Mouse (Mus musculus): ENCODE measurements around the gene Stmnd1. TPM values are rescaled to one million over a fixed set of nuclear protein-coding genes. Genes with fewer than 3 reads are reported as not detected.
A peak's percentile ranks its signal among the peaks of the same experiment; 100 is the strongest.
"Not testable (repeated sequence)": the region's sequence is repeated elsewhere in the genome, so short reads cannot be mapped to it uniquely, and the experiment has no call there.

Stmnd1 gene
- polyA plus RNA-seq, 1 experiment from 2014 or later, result not detected

DNA sequence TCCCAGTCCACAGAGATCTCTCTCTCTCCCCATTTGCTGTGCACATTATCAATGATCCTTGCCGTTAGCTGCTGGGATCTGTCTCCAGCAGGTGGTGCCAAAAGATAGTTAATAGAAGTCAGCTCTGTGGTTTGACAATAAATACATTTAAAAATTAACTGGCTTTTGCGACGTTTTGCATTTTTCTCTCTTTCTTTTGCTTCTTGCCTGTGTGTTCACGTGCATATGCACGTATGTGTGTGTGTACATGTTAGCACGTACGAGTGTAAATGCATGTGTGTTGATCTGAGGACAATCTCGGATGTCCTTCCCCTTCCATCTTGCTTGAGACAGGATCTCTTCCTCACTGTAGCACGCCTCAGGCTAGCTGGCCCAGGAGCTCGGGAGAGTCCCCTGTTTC is 37.3 kb downstream of the Stmnd1 start:
- no peaks in the 10 kb centered on the region for H3K27me3 ChIP-seq (ENCODE audit: low read depth, poor library complexity, severe bottlenecking)
- 62% methylated on average over 10 of the region's 10 CpGs for WGBS
- DNase-seq (ENCODE audit: low spot score), result peak; percentile 37

DNA sequence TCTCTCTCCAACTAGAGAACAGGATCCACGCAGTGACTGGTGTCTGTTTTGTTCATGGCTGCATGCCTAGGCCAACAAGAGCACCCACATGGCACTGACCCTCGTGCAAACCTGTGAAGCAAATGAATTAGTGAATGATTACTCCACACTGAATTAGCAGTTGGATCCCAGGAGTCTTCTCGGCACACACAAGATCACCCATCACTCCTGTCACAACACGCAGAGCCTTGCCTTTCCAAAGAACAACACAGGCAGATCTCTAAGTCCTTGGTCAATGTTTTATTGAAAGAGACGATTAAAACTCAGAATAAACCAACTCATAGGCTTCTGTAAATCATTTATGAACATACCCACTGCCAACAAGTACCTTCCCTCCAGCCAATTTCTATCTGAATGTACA is 39.7 kb downstream of the Stmnd1 start:
- peaks cover 5% of the 10 kb centered on the region; the same call in 1 of the 2 replicates for H3K9me3 ChIP-seq (replicated peaks)
- WGBS, result 89% methylated on average over 5 of the region's 5 CpGs
- H3K36me3 ChIP-seq, result no peaks in the 10 kb centered on the region
- H3K27me3 ChIP-seq (ENCODE audit: low read depth, poor library complexity, severe bottlenecking), result no peaks in the 10 kb centered on the region
- H3K4me3 ChIP-seq, result no peak overlapping the region
- H3K27ac ChIP-seq (replicated peaks), result no peak overlapping the region
- DNase-seq (ENCODE audit: low spot score), result no peak
- H3K4me1 ChIP-seq, result no peaks in the 10 kb centered on the region

More for the DNA sequence above, 37.3 kb downstream of the Stmnd1 start:
- Histone ChIP-seq H3K4me3 (no peak overlapping the region), H3K36me3 (no peaks in the 10 kb centered on the region), H3K9me3 (replicated peaks) (peaks cover under 1% of the 10 kb centered on the region; the same call in 1 of the 2 replicates), H3K27ac (replicated peaks) (no peak overlapping the region), H3K4me1 (no peaks in the 10 kb centered on the region)

DNA sequence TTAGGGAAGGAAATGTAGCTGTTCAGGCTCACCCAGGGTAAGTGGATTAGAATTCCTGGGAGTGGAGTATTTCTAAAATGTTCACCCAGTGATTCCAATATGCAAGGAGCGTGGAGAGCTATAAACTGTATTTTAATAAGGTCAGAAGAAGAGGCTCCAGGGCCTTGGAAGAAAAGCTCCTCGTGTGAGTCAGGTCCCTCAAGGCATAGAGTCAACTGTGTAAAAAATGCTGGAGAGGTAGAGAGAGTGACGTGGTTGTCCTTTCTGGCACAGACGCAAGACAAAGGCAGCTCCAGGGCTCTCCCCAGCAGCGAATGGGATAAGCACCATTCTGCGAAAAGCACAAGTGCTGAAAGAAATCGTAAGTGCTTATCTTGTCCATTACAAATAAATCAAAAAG is 41.6 kb downstream of the Stmnd1 start:
- Histone ChIP-seq H3K9me3 (replicated peaks) (peaks cover 5% of the 10 kb centered on the region; the same call in 1 of the 2 replicates), H3K27ac (replicated peaks) (no peak overlapping the region), H3K27me3 (ENCODE audit: low read depth, poor library complexity, severe bottlenecking) (no peaks in the 10 kb centered on the region), H3K4me3 (no peak overlapping the region), H3K36me3 (no peaks in the 10 kb centered on the region), H3K4me1 (no peaks in the 10 kb centered on the region)
- WGBS, result 91% methylated on average over 7 of the region's 7 CpGs
- no peak for DNase-seq (ENCODE audit: low spot score)

DNA sequence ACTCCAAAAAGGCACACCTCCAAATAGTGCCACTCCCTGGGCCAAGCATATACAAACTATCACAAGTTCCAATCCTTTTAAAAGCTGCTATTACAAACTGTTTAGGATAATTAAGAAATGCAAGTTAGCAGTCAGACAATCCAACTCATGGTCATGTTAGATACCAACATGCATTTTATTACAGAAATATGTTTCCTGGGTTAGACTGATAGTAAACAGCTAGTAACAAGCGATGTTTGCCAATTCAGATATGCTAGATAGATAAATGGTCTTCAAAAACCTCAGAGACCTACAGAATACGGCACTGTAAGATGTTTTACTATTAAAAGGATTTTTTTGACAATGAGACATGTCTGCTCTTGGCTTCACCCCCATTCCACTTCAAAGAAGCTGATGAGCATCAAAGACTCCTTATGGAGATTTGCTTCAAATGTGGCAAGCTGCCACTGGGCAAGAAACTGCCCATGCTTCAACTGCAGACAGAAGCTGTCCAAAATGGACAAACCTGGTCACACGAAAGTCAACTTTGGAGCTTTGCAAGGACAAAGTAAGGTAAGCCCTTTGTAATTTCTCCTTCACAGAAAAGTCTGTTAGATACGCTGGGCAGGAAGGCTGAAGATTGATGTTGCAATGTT is 52.9 kb downstream of the Stmnd1 start:
- Histone ChIP-seq H3K4me3 (no peak overlapping the region), H3K4me1 (no peaks in the 10 kb centered on the region), H3K36me3 (no peaks in the 10 kb centered on the region), H3K27me3 (ENCODE audit: low read depth, poor library complexity, severe bottlenecking) (no peaks in the 10 kb centered on the region), H3K9me3 (replicated peaks) (no peaks in the 10 kb centered on the region), H3K27ac (replicated peaks) (no peak overlapping the region)
- WGBS, result 84% methylated on average over 4 of the region's 4 CpGs
- DNase-seq (ENCODE audit: low spot score), result no peak

DNA sequence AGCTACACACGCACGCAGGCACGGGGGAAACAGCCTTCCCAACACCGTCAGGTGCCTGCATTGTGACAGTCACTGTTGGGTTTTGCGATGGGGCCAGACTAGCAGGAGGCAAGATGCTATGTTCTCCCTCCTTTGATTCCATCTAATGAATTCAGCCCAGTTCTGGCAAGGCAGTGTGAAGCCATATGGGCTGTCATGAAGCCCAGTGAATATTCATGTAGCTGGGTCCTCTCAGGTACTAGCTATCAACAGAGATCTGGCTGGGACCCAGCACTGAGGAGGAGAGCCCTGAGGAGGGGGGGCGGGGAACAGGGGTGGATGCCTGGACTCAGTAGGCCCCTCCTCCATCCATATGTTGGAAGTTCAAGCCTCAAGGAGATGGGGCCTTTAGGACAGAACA is 61.5 kb downstream of the Stmnd1 start:
- Histone ChIP-seq H3K27me3 (ENCODE audit: low read depth, poor library complexity, severe bottlenecking) (no peaks in the 10 kb centered on the region), H3K36me3 (no peaks in the 10 kb centered on the region), H3K4me3 (no peak overlapping the region), H3K9me3 (replicated peaks) (peaks cover 8% of the 10 kb centered on the region), H3K4me1 (no peaks in the 10 kb centered on the region), H3K27ac (replicated peaks) (no peak overlapping the region)
- 87% methylated on average over 6 of the region's 6 CpGs for WGBS
- DNase-seq (ENCODE audit: low spot score), result no peak

DNA sequence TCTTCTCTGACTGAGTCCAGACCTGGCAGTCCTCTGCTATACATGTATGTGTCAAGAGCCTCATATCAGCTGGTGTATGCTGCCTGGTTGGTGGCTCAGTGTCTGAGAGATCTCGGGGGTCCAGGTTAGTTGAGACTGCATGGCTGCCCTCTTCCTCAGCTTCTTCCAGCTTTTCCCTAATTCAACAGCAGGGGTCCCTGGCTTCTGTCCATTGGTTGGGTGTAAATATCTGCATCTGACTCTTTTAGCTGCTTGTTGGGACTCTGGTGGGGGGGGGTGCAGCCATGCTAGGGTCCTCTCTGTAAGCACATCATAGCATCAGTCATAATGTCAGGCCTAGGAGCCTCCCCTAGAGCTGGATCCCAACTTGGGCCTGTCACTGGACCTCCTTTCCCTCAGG is 62.8 kb downstream of the Stmnd1 start:
- H3K27ac ChIP-seq (replicated peaks); H3K36me3 ChIP-seq; H3K27me3 ChIP-seq (ENCODE audit: low read depth, poor library complexity, severe bottlenecking); H3K4me3 ChIP-seq; H3K9me3 ChIP-seq (replicated peaks); DNase-seq (ENCODE audit: low spot score); H3K4me1 ChIP-seq: not testable (repeated sequence)
- 73% methylated on average over 1 of the region's 1 CpGs for WGBS

DNA sequence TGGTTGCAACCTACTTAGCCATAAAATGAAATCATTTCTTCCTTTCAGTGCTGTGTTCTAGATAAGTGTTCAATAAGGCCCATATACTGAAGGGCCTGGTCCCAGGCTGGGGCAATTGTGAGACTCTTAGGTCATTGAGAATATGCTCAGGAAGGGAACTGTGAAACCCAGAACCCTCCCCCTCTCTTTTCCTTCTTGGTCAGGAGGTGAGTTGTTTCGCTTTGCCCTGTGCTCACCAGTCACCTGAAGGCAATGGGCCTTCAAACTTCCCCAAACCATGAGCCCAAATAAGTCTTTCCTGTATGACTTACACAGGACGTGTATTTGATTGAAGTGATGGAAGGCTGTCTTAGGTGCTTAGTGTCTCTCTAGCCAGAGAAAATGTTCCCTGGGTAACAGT is 64.3 kb downstream of the Stmnd1 start:
- H3K4me1 ChIP-seq, result no peaks in the 10 kb centered on the region
- H3K4me3 ChIP-seq, result no peak overlapping the region
- no peak overlapping the region for H3K27ac ChIP-seq (replicated peaks)
- no peaks in the 10 kb centered on the region for H3K36me3 ChIP-seq
- H3K9me3 ChIP-seq (replicated peaks), result no peaks in the 10 kb centered on the region; the same call in 1 of the 2 replicates
- H3K27me3 ChIP-seq (ENCODE audit: low read depth, poor library complexity, severe bottlenecking), result no peaks in the 10 kb centered on the region
- 84% methylated on average over 2 of the region's 2 CpGs for WGBS
- DNase-seq (ENCODE audit: low spot score), result no peak

DNA sequence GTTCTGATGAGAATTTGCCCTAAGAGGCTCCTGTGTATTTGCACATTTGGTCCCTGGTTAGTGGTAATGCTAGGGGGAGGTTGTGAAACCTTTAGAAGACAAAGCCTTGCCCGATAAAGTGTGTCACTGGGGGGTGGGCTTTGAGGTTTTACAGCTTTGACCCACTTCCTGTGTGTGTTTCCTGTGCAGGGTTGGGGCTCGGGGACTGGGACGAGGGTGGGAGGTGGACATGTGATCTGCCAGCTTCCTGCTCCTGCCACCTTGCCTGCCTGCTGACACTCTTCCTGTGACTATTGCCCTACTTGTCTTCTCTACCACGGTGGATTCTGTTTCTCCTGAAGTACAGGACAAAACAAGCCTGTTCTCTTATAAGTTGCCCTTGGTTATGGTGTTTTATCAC is 66.4 kb downstream of the Stmnd1 start:
- Histone ChIP-seq H3K9me3 (replicated peaks) (no peaks in the 10 kb centered on the region), H3K36me3 (no peaks in the 10 kb centered on the region), H3K27me3 (ENCODE audit: low read depth, poor library complexity, severe bottlenecking) (no peaks in the 10 kb centered on the region), H3K4me3 (no peak overlapping the region), H3K4me1 (no peaks in the 10 kb centered on the region), H3K27ac (replicated peaks) (0 out of 2 replicates have a peak overlapping the region, but pooled peaks have one; percentile 23)
- no peak for DNase-seq (ENCODE audit: low spot score)
- WGBS, result 62% methylated on average over 4 of the region's 4 CpGs

DNA sequence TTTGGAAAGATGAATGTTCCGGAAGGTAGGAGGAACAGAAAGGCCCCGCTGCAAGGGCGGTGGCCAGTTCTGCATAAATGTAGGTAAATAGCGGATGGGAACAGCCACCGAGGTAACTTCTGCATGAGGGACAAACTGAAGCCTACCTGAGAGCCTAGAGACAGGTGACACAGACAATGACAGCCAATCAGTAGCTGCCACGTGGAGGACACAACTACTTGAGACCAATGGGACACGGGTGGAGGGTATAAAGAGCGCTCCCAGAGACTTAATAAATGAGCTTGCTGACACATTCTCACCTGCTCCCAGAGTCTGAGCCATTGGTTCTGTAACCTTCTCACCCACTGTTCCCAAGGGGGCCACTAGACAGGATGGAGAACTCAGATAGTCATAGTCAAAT is 67.1 kb downstream of the Stmnd1 start:
- Histone ChIP-seq H3K36me3 (no peaks in the 10 kb centered on the region), H3K4me3 (no peak overlapping the region)
- 91% methylated on average over 8 of the region's 8 CpGs for WGBS

DNA sequence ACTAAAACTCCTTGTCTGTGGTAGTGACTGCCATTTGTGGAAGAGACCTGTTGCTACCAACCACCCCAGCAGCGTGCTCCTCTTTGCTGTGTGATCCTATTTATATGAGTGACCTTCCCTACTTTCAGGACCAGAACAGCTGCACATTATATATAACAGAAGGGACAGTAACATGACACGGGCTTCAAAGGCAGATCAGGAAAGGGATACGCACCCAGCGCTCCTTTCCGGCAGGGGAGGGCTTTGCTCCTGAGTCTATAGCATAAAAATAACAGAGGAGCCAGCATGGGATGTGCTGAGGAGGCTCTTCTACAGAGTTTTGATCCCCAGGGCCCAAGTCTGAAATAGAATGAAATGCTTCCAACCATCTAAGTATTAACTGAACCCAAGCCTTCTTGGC is 67.9 kb downstream of the Stmnd1 start:
- Histone ChIP-seq H3K4me1 (no peaks in the 10 kb centered on the region), H3K9me3 (replicated peaks) (no peaks in the 10 kb centered on the region), H3K27ac (replicated peaks) (no peak overlapping the region), H3K27me3 (ENCODE audit: low read depth, poor library complexity, severe bottlenecking) (no peaks in the 10 kb centered on the region), H3K4me3 (no peak overlapping the region), H3K36me3 (no peaks in the 10 kb centered on the region)
- no peak for DNase-seq (ENCODE audit: low spot score)
- WGBS, result 85% methylated on average over 5 of the region's 5 CpGs

More for the DNA sequence above, 67.1 kb downstream of the Stmnd1 start:
- Histone ChIP-seq H3K27me3 (ENCODE audit: low read depth, poor library complexity, severe bottlenecking) (no peaks in the 10 kb centered on the region), H3K4me1 (no peaks in the 10 kb centered on the region), H3K9me3 (replicated peaks) (no peaks in the 10 kb centered on the region), H3K27ac (replicated peaks) (no peak overlapping the region)
- no peak for DNase-seq (ENCODE audit: low spot score)

DNA sequence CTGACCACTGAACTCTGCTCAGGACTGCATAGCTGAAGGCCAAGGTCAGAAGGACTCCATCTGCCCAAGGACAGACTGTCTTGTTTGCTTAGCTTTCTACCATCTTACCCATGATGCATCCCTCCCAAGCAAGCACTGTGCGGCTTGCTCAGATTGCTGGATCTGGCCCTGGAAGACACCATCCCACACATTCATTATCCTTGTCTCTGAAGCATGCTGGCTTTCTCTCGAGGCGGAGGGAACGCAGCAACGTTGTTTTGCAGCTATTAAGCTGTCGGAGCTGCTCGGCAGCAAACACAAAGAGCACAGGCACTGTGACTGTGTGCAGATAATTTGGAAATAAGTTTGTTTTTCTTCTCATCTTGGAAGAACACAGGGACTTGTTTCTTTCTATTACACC is 69.7 kb downstream of the Stmnd1 start:
- no peak for DNase-seq (ENCODE audit: low spot score)
- 93% methylated on average over 7 of the region's 7 CpGs for WGBS

DNA sequence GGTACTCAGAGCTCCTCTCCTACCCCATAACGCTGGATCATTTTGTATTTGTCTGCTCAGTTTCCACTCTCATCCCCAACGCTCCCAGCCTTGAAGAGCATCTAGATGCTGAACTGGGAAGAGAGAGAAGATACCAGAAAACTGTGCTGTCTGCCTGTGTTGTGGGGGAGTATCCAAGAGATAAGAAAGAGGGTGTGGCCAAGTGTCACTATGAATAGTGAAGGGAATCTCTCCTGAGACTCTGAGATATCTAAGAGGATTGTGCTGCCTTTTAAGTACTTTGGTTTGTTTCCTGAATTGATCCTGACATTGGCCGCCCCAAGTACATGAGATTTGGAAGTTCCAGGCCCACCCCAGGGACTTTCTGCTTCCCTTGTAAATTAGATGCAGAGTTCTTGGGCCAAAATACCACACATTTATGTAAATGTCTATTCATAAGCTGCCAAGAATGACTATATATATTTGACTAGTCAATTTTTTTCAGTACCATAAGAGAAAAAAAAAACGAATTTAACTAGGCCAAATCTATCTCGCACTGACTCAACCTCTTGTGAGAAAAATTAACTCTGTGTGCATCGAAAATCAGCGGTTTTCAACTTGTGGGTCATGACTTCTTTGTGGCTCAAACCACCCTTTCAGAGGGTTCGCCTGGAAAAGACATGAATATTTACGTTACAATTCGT is 73.5 kb downstream of the Stmnd1 start:
- Histone ChIP-seq H3K4me3 (no peak overlapping the region), H3K36me3 (no peaks in the 10 kb centered on the region), H3K27ac (replicated peaks) (no peak overlapping the region), H3K4me1 (peaks cover 12% of the 10 kb centered on the region), H3K27me3 (ENCODE audit: low read depth, poor library complexity, severe bottlenecking) (no peaks in the 10 kb centered on the region), H3K9me3 (replicated peaks) (no peaks in the 10 kb centered on the region)
- WGBS, result 89% methylated on average over 10 of the region's 10 CpGs
- DNase-seq (ENCODE audit: low spot score), result no peak

More for the DNA sequence above, 69.7 kb downstream of the Stmnd1 start:
- H3K4me3 ChIP-seq, result no peak overlapping the region
- no peaks in the 10 kb centered on the region for H3K4me1 ChIP-seq
- no peaks in the 10 kb centered on the region for H3K27me3 ChIP-seq (ENCODE audit: low read depth, poor library complexity, severe bottlenecking)
- no peaks in the 10 kb centered on the region for H3K36me3 ChIP-seq
- no peaks in the 10 kb centered on the region for H3K9me3 ChIP-seq (replicated peaks)
- no peak overlapping the region for H3K27ac ChIP-seq (replicated peaks)

DNA sequence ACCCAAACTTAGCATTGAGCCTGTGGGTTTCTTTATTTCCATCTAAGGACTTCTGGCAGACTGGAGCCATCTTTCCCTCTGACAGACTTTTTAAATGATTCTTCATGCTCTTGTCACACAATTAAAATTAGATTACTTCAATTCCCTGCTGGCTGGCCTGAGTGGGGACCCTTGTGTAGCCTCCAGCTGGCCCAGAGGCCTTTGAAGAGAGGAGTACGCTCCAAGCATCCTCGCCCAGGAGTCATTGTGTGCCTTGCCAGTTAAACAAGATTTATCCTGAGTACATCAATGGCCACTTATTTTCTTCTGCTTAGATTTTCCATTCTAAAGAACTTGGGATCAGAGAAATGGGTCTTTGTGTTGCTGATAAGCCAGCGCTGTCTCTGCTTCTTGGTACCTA is 76.1 kb downstream of the Stmnd1 start:
- Histone ChIP-seq H3K4me1 (peaks cover 12% of the 10 kb centered on the region), H3K36me3 (no peaks in the 10 kb centered on the region), H3K9me3 (replicated peaks) (no peaks in the 10 kb centered on the region), H3K4me3 (no peak overlapping the region), H3K27me3 (ENCODE audit: low read depth, poor library complexity, severe bottlenecking) (no peaks in the 10 kb centered on the region), H3K27ac (replicated peaks) (0 out of 2 replicates have a peak overlapping the region, but pooled peaks have one; percentile 13)
- DNase-seq (ENCODE audit: low spot score), result no peak
- whole genome bisulfite sequencing, result 58% methylated on average over 3 of the region's 3 CpGs

Data from midbrain, embryonic 10.5 days (tissue).